Comparison of ENCODE assay signal across 19 mouse cellular contexts in genomic region chr16:70535224-70535623, GRCm38 (mm10).
A peak's percentile ranks its signal among the peaks of the same experiment; 100 is the strongest.
DNase-seq lines count a peak whose midpoint lies in the region; ATAC-seq and TF ChIP-seq lines count a peak whose summit lies in the region.
"Had no signal": no experiment of that assay in that cellular context is flagged by ENCODE, and none has a peak within 500 bp of the region (broad histone marks: within the 10 kb centered on the region; RNA-seq: fewer than 3 reads in every experiment).

No protein-coding gene starts in this region.

- no peak overlapping the region for H3K4me2 ChIP-seq in liver, embryonic 12.5 days
- H3K4me2 ChIP-seq in lung, postnatal 0 days (replicated peaks; ENCODE audit: low read depth, low read length): no peak overlapping the region
- H3K4me2 ChIP-seq: embryonic facial prominence, embryonic 15.5 days; forebrain, embryonic 15.5 days; hindbrain, embryonic 13.5 days had no signal

- DNase-seq in liver, adult 2 months (ENCODE audit: extremely low read depth, low read depth, low spot score): peak; percentile 88
- peak; percentile 67 for DNase-seq in lung, postnatal 0 days (ENCODE audit: low spot score)
- no peak for DNase-seq in lung, postnatal 25 days (ENCODE audit: low spot score)
- DNase-seq in skeletal muscle tissue, adult 2 months (ENCODE audit: low read depth, low spot score): peak; percentile 0
- DNase-seq in kidney, adult 9 months: no peak
- DNase-seq: adrenal gland, adult 8-10 months; cerebellum, adult 11 months; cerebellum, adult 8-10 months; cerebellum, postnatal 14 days; embryo, embryonic 11 days; gastrocnemius, postnatal 36 days; heart, adult 11 months; heart, postnatal 14 days had no signal

- TF ChIP-seq CTCF in liver, adult 2 months (IDR thresholded peaks at IDR 0.05; ENCODE audit: low read depth, low read length): no peak
- TF ChIP-seq CTCF in lung, postnatal 0 days (IDR thresholded peaks at IDR 0.05): no peak

- no peak overlapping the region for H3K9ac ChIP-seq in liver, adult 2 months (ENCODE audit: low read depth, low read length)
- H3K9ac ChIP-seq in liver, embryonic 12.5 days: no peak overlapping the region
- no peak overlapping the region for H3K9ac ChIP-seq in lung, postnatal 0 days (replicated peaks; ENCODE audit: low read depth)
- H3K9ac ChIP-seq: embryonic facial prominence, embryonic 15.5 days; forebrain, embryonic 15.5 days; hindbrain, embryonic 13.5 days had no signal

- H3K79me2 ChIP-seq in liver, adult 2 months (ENCODE audit: control insufficient read depth, insufficient read depth, low read length): no peaks in the 10 kb centered on the region

- peak; percentile 77 for TF ChIP-seq EP300 in lung, postnatal 0 days (IDR thresholded peaks at IDR 0.05)

- H3K36me3 ChIP-seq in liver, adult 2 months (ENCODE audit: control insufficient read depth, insufficient read depth, low read length): peaks cover 25% of the 10 kb centered on the region
- H3K36me3 ChIP-seq in liver, embryonic 12.5 days: no peaks in the 10 kb centered on the region
- no peaks in the 10 kb centered on the region for H3K36me3 ChIP-seq in lung, postnatal 0 days (ENCODE audit: insufficient read depth, low read length)
- H3K36me3 ChIP-seq: embryonic facial prominence, embryonic 15.5 days; forebrain, embryonic 15.5 days; hindbrain, embryonic 13.5 days had no signal

- no peaks in the 10 kb centered on the region for H3K27me3 ChIP-seq in liver, adult 2 months (ENCODE audit: control insufficient read depth, insufficient read depth, low read length)
- H3K27me3 ChIP-seq in liver, embryonic 12.5 days (replicated peaks): no peaks in the 10 kb centered on the region
- H3K27me3 ChIP-seq in lung, postnatal 0 days (replicated peaks; ENCODE audit: insufficient read depth, low read length): no peaks in the 10 kb centered on the region
- H3K27me3 ChIP-seq: embryonic facial prominence, embryonic 15.5 days; forebrain, embryonic 15.5 days; hindbrain, embryonic 13.5 days had no signal

- 46% methylated on average over 2 of the region's 2 CpGs for WGBS in liver, adult 2 months
- WGBS in liver, embryonic 12.5 days (ENCODE audit: insufficient replicate concordance): 63% methylated on average over 2 of the region's 2 CpGs
- WGBS in lung, postnatal 0 days: 42% methylated on average over 2 of the region's 2 CpGs

- no peak for ATAC-seq in liver, embryonic 12.5 days
- peak; percentile 91 for ATAC-seq in lung, postnatal 0 days
- ATAC-seq: forebrain, embryonic 15.5 days; hindbrain, postnatal 0 days had no signal

- H3K4me1 ChIP-seq in liver, adult 2 months (ENCODE audit: control insufficient read depth, insufficient read depth, low read length): peaks cover 13% of the 10 kb centered on the region; the same call in 1 of the 2 replicates
- H3K4me1 ChIP-seq in liver, embryonic 12.5 days: no peaks in the 10 kb centered on the region
- no peaks in the 10 kb centered on the region for H3K4me1 ChIP-seq in lung, postnatal 0 days (ENCODE audit: insufficient read depth, low read depth, low read length)
- H3K4me1 ChIP-seq: embryonic facial prominence, embryonic 15.5 days; forebrain, embryonic 15.5 days; hindbrain, embryonic 13.5 days had no signal

- H3K9me3 ChIP-seq in liver, embryonic 12.5 days (replicated peaks): no peaks in the 10 kb centered on the region
- no peaks in the 10 kb centered on the region for H3K9me3 ChIP-seq in lung, postnatal 0 days (ENCODE audit: low read length)
- H3K9me3 ChIP-seq: embryonic facial prominence, embryonic 15.5 days; forebrain, embryonic 15.5 days; hindbrain, embryonic 13.5 days had no signal

- no peak overlapping the region for H3K27ac ChIP-seq in liver, adult 2 months (replicated peaks; ENCODE audit: insufficient read depth, low read depth, low read length)
- H3K27ac ChIP-seq in liver, embryonic 12.5 days: no peak overlapping the region
- no peak overlapping the region for H3K27ac ChIP-seq in lung, postnatal 0 days (ENCODE audit: low read length)
- H3K27ac ChIP-seq: embryonic facial prominence, embryonic 15.5 days; forebrain, embryonic 15.5 days; hindbrain, embryonic 13.5 days; hindbrain, postnatal 0 days had no signal

- no peak overlapping the region for H3K4me3 ChIP-seq in liver, adult 2 months (ENCODE audit: insufficient read depth, low read depth, low read length)
- H3K4me3 ChIP-seq in liver, embryonic 12.5 days: no peak overlapping the region
- no peak overlapping the region for H3K4me3 ChIP-seq in lung, postnatal 0 days (ENCODE audit: low read depth, low read length)
- H3K4me3 ChIP-seq: embryonic facial prominence, embryonic 15.5 days; erythroblast, embryonic 14.5 days; forebrain, embryonic 15.5 days; hindbrain, embryonic 13.5 days had no signal

- TF ChIP-seq POLR2A in liver, adult 2 months (IDR thresholded peaks at IDR 0.05; ENCODE audit: extremely low read depth, insufficient read depth, low read length): no peak

Comparison
In these comparisons a context has a peak if more than half of its experiments do, and no peak if none do; other contexts are left out.
1. DNase-seq: peak in liver, adult 2 months (single experiment), lung, postnatal 0 days (single experiment) and skeletal muscle tissue, adult 2 months (single experiment); none in lung, postnatal 25 days (single experiment) and kidney, adult 9 months (single experiment).